Mouse (Mus musculus): ENCODE data around the gene Matn3. TPM values are rescaled to one million over a fixed set of nuclear protein-coding genes. Genes with fewer than 3 reads are reported as not detected.

The Matn3 gene
- polyA plus RNA-seq, 1 experiment, result 0.15 TPM

- under 1% methylated on average over 45 of the region's 45 CpGs for WGBS
- H3K36me3 ChIP-seq (ENCODE audit: control insufficient read depth, insufficient read depth, low read length), result no peaks in the 10 kb centered on the region
- peaks cover 4% of the 10 kb centered on the region; the same call in 1 of the 2 replicates for H3K4me1 ChIP-seq (replicated peaks; ENCODE audit: control insufficient read depth, insufficient read depth, low read length)
- peak within 1 kb of the TSS; percentile 62 for H3K4me3 ChIP-seq (ENCODE audit: control insufficient read depth, insufficient read depth, low read length)
- DNase-seq, result peak; percentile 93
- TF ChIP-seq POLR2A (IDR thresholded peaks at IDR 0.05; ENCODE audit: control insufficient read depth, extremely low read depth, insufficient read depth, low read length, poor library complexity) (peak; percentile 69; the same call in 1 of the 2 replicates), CTCF (IDR thresholded peaks at IDR 0.05; ENCODE audit: borderline replicate concordance, control insufficient read depth, extremely low read depth, insufficient read depth, low read length, poor library complexity) (0 out of 2 replicates have a peak, but pooled peaks have one; percentile 32)
- H3K27me3 ChIP-seq (ENCODE audit: control insufficient read depth, insufficient read depth, low read length), result no peaks in the 10 kb centered on the region
- no peak within 1 kb of the TSS for H3K27ac ChIP-seq (ENCODE audit: control insufficient read depth, insufficient read depth, low read length)
Observed at GRCm38 (mm10) chr12:8973820-8974465, 26.2 kb downstream of the Matn3 start, which contains the start of gene Wdr35. Gene Wdr35, plus strand, starts transcription at chr12:8973892.

- WGBS, result 98% methylated on average over 3 of the region's 3 CpGs
- Histone ChIP-seq H3K4me1 (replicated peaks; ENCODE audit: control insufficient read depth, insufficient read depth, low read length) (peaks cover 4% of the 10 kb centered on the region; the same call in 1 of the 2 replicates), H3K36me3 (ENCODE audit: control insufficient read depth, insufficient read depth, low read length) (no peaks in the 10 kb centered on the region), H3K4me3 (ENCODE audit: control insufficient read depth, insufficient read depth, low read length) (no peak overlapping the region), H3K27me3 (ENCODE audit: control insufficient read depth, insufficient read depth, low read length) (no peaks in the 10 kb centered on the region), H3K27ac (ENCODE audit: control insufficient read depth, insufficient read depth, low read length) (no peak overlapping the region)
- no peak for TF ChIP-seq CTCF (IDR thresholded peaks at IDR 0.05; ENCODE audit: borderline replicate concordance, control insufficient read depth, extremely low read depth, insufficient read depth, low read length, poor library complexity)
- no peak for TF ChIP-seq POLR2A (IDR thresholded peaks at IDR 0.05; ENCODE audit: control insufficient read depth, extremely low read depth, insufficient read depth, low read length, poor library complexity)
- no peak for DNase-seq
Observed at GRCm38 (mm10) chr12:8975076-8975475, 27.3 kb downstream of the Matn3 start.

DNA sequence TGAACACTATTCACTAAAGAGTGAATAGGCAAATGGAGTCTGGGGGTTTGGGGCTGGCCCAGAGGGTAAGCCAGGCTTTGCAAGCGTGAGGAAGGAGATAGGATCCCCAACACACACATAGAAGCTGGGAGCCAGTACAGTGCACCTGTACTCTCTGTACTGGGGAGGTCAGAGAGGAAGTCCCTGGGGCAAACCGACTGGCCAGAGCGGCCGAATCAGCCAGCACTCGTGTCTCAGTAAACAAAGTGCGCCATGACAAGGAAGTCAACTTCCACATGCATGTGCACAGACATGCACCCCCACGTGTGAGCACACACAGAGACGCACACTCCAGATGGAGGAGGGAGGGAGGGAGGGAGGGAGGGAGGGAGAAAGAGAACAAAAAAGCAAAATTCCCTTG lies 45.5 kb downstream of the Matn3 start:
- H3K4me1 ChIP-seq (replicated peaks; ENCODE audit: control insufficient read depth, insufficient read depth, low read length), result no peaks in the 10 kb centered on the region
- no peak for DNase-seq
- H3K27ac ChIP-seq (ENCODE audit: control insufficient read depth, insufficient read depth, low read length), result no peak overlapping the region
- WGBS, result 67% methylated on average over 8 of the region's 8 CpGs
- no peaks in the 10 kb centered on the region for H3K36me3 ChIP-seq (ENCODE audit: control insufficient read depth, insufficient read depth, low read length)
- no peak for TF ChIP-seq POLR2A (IDR thresholded peaks at IDR 0.05; ENCODE audit: control insufficient read depth, extremely low read depth, insufficient read depth, low read length, poor library complexity)
- TF ChIP-seq CTCF (IDR thresholded peaks at IDR 0.05; ENCODE audit: borderline replicate concordance, control insufficient read depth, extremely low read depth, insufficient read depth, low read length, poor library complexity), result no peak
- no peak overlapping the region for H3K4me3 ChIP-seq (ENCODE audit: control insufficient read depth, insufficient read depth, low read length)
- no peaks in the 10 kb centered on the region for H3K27me3 ChIP-seq (ENCODE audit: control insufficient read depth, insufficient read depth, low read length)

GRCm38 (mm10) chr12:8998318-8998717 lies 50.6 kb downstream of the Matn3 start:
- Histone ChIP-seq H3K27ac (ENCODE audit: control insufficient read depth, insufficient read depth, low read length) (no peak overlapping the region), H3K4me1 (replicated peaks; ENCODE audit: control insufficient read depth, insufficient read depth, low read length) (no peaks in the 10 kb centered on the region), H3K4me3 (ENCODE audit: control insufficient read depth, insufficient read depth, low read length) (no peak overlapping the region), H3K36me3 (ENCODE audit: control insufficient read depth, insufficient read depth, low read length) (no peaks in the 10 kb centered on the region), H3K27me3 (ENCODE audit: control insufficient read depth, insufficient read depth, low read length) (no peaks in the 10 kb centered on the region)
- 29% methylated on average over 4 of the region's 4 CpGs for WGBS
- no peak for TF ChIP-seq CTCF (IDR thresholded peaks at IDR 0.05; ENCODE audit: borderline replicate concordance, control insufficient read depth, extremely low read depth, insufficient read depth, low read length, poor library complexity)
- no peak for TF ChIP-seq POLR2A (IDR thresholded peaks at IDR 0.05; ENCODE audit: control insufficient read depth, extremely low read depth, insufficient read depth, low read length, poor library complexity)
- DNase-seq, result no peak

DNA sequence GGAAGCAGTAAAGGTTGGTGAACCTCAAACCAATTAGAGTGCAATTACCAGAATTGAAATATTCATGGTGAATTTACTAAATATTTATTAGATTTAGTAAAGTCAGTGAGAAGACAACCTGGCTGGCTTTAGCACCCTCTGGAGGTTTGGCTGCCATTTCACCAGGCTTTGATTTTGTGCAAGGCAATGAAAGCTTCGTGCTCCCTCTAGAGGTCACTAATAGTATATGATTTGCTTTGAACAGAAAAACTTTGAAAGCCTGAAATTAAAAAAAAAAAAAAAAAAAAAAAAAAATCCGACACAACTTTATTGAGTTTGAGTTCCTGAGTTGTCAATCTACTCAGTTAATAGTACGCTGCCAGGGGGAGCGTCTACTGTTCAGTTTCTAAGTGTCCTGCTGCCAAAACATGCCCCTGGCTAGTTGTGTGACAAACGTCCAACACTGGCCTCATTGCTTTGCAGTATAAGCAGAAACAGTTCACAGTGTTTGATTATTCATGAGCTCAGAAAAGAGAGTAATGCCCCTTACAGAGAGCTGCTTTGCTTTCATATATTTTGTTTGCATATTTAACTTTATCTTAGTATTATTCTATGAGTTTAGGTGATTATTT lies 54.4 kb downstream of the Matn3 start:
- Histone ChIP-seq H3K27ac (ENCODE audit: control insufficient read depth, insufficient read depth, low read length) (no peak overlapping the region), H3K4me1 (replicated peaks; ENCODE audit: control insufficient read depth, insufficient read depth, low read length) (no peaks in the 10 kb centered on the region), H3K36me3 (ENCODE audit: control insufficient read depth, insufficient read depth, low read length) (no peaks in the 10 kb centered on the region), H3K4me3 (ENCODE audit: control insufficient read depth, insufficient read depth, low read length) (no peak overlapping the region), H3K27me3 (ENCODE audit: control insufficient read depth, insufficient read depth, low read length) (no peaks in the 10 kb centered on the region)
- TF ChIP-seq POLR2A (IDR thresholded peaks at IDR 0.05; ENCODE audit: control insufficient read depth, extremely low read depth, insufficient read depth, low read length, poor library complexity), result no peak
- no peak for TF ChIP-seq CTCF (IDR thresholded peaks at IDR 0.05; ENCODE audit: borderline replicate concordance, control insufficient read depth, extremely low read depth, insufficient read depth, low read length, poor library complexity)
- DNase-seq, result peak; percentile 47
- WGBS, result 14% methylated on average over 5 of the region's 5 CpGs

- no peak overlapping the region for H3K4me3 ChIP-seq (ENCODE audit: control insufficient read depth, insufficient read depth, low read length)
- TF ChIP-seq POLR2A (IDR thresholded peaks at IDR 0.05; ENCODE audit: control insufficient read depth, extremely low read depth, insufficient read depth, low read length, poor library complexity) (no peak), CTCF (IDR thresholded peaks at IDR 0.05; ENCODE audit: borderline replicate concordance, control insufficient read depth, extremely low read depth, insufficient read depth, low read length, poor library complexity) (no peak)
Observed at GRCm38 (mm10) chr12:9007146-9007545, 59.4 kb downstream of the Matn3 start.

More at GRCm38 (mm10) chr12:9007146-9007545, 59.4 kb downstream of the Matn3 start:
- Histone ChIP-seq H3K36me3 (ENCODE audit: control insufficient read depth, insufficient read depth, low read length) (no peaks in the 10 kb centered on the region), H3K27me3 (ENCODE audit: control insufficient read depth, insufficient read depth, low read length) (no peaks in the 10 kb centered on the region), H3K4me1 (replicated peaks; ENCODE audit: control insufficient read depth, insufficient read depth, low read length) (no peaks in the 10 kb centered on the region), H3K27ac (ENCODE audit: control insufficient read depth, insufficient read depth, low read length) (no peak overlapping the region)
- no peak for DNase-seq
- 36% methylated on average over 4 of the region's 4 CpGs for WGBS

Measured in thymus, adult 2 months (tissue).